Mouse (Mus musculus) ES-E14 (cell line): ENCODE results near the gene Diaph3. TPM values are rescaled to one million over a fixed set of nuclear protein-coding genes. Genes with fewer than 3 reads are reported as not detected.
A peak's percentile ranks its signal among the peaks of the same experiment; 100 is the strongest.

Experiments used
- DNase-seq: peaks from one replicate; pipeline ENCODE4 v3.0.0-alpha.2; 2013; ENCODE audit warnings: low read depth, low spot score
- H3K27ac ChIP-seq: 2 replicates; pipeline ENCODE4 v1.5.1; 2012; ENCODE audit warnings: low read depth, mild to moderate bottlenecking, low read length, moderate library complexity, mixed read lengths; ENCODE audit not compliant: poor library complexity, insufficient read depth, severe bottlenecking
- H3K36me3 ChIP-seq: 2 replicates; pipeline ENCODE4 v1.6.1; 2012; ENCODE audit warnings: mild to moderate bottlenecking, low read length, moderate library complexity, mixed read lengths; ENCODE audit not compliant: control insufficient read depth, poor library complexity, insufficient read depth, severe bottlenecking
- H3K4me1 ChIP-seq, 2 experiments: fragments of 150-350 bp in 1 of 2; sonication (generic) in 1 of 2; 2 replicates each; pipeline ENCODE4 v1.6.1; 2012; ENCODE audit warnings: low read length in 2 of 2, mild to moderate bottlenecking in 1 of 2, mixed read lengths in 1 of 2; ENCODE audit not compliant: control insufficient read depth in 2 of 2, insufficient read depth in 2 of 2, poor library complexity in 1 of 2
- H3K4me3 ChIP-seq, 2 experiments: fragments of 150-350 bp in 1 of 2; sonication (generic) in 1 of 2; 2 replicates each; pipeline ENCODE4 v1.5.1; 2012; ENCODE audit warnings: low read length in 2 of 2, low read depth in 1 of 2, mild to moderate bottlenecking in 1 of 2, mixed read lengths in 1 of 2; ENCODE audit not compliant: insufficient read depth in 1 of 2, poor library complexity in 1 of 2, severe bottlenecking in 1 of 2
- H3K9ac ChIP-seq: 2 replicates; pipeline ENCODE4 v1.6.1; 2012; ENCODE audit warnings: low read depth, mild to moderate bottlenecking, low read length, mixed read lengths; ENCODE audit not compliant: poor library complexity, insufficient read depth, severe bottlenecking
- H3K9me3 ChIP-seq: fragments of 150-350 bp; sonication (generic); 2 replicates; pipeline ENCODE4 v1.6.1; 2012; ENCODE audit warnings: low read depth, mild to moderate bottlenecking, low read length; ENCODE audit not compliant: control insufficient read depth, insufficient read depth
- CHD2 ChIP-seq: IDR thresholded peaks from 2 replicates; pipeline ENCODE4 v1.6.1; 2014; ENCODE audit warnings: mild to moderate bottlenecking, low read depth, low read length, inconsistent platforms
- HCFC1 ChIP-seq: IDR thresholded peaks from 2 replicates; pipeline ENCODE4 v1.6.1; 2012; ENCODE audit warnings: low read length, inconsistent platforms, borderline replicate concordance; ENCODE audit not compliant: insufficient read depth
- MAFK ChIP-seq: IDR thresholded peaks from 2 replicates; pipeline ENCODE4 v1.6.1; 2014; ENCODE audit warnings: mild to moderate bottlenecking, low read depth, low read length, inconsistent platforms; ENCODE audit not compliant: insufficient read depth
- ZC3H11A ChIP-seq: IDR thresholded peaks from 2 replicates; pipeline ENCODE4 v1.6.1; 2012; ENCODE audit warnings: low read depth, mild to moderate bottlenecking, inconsistent platforms, low read length, borderline replicate concordance
- ZNF384 ChIP-seq: IDR thresholded peaks from 2 replicates; pipeline ENCODE4 v1.6.1; 2012; ENCODE audit warnings: low read depth, low read length, inconsistent platforms
- in situ Hi-C, 2 experiments: fragments of 600-800 bp; cut with MboI; formaldehyde crosslinking; loops; one replicate each; pipeline ENCODE4 v1.15.1; 2025; ENCODE audit warnings: low sequenced_read_pairs in 2 of 2, inconsistent platforms in 1 of 2; ENCODE audit not compliant: unreplicated experiment in 2 of 2
- total RNA-seq: library from RNA; depleted of rRNA; stranded (reverse); fragments of 300-350 nt; gene quantifications from 2 replicates; pipeline ENCODE4 v1.2.3, GENCODE M21; 2012

Diaph3 gene
- total RNA-seq, 1 experiment, result 13.1 TPM

- in situ Hi-C loops, result no loop called here
- Histone ChIP-seq H3K36me3 (no peaks in the 10 kb centered on the region), H3K9me3 (no peaks in the 10 kb centered on the region)
Measured at GRCm38 (mm10) chr14:86898898-86899297, 242.1 kb downstream of the Diaph3 start.

GRCm38 (mm10) chr14:86889070-86889804 is 251.8 kb downstream of the Diaph3 start:
- Histone ChIP-seq H3K27ac (no peak overlapping the region), H3K4me3 (no peak overlapping the region), H3K36me3 (no peaks in the 10 kb centered on the region; the same call in 1 of the 2 replicates), H3K9ac (no peak overlapping the region), H3K4me1 (no peaks in the 10 kb centered on the region), H3K9me3 (no peaks in the 10 kb centered on the region)
- in situ Hi-C loops, result no loop called here
- TF ChIP-seq HCFC1 (no peak), MAFK (no peak), ZC3H11A (no peak), ZNF384 (no peak), CHD2 (no peak)
- DNase-seq, result no peak

More at GRCm38 (mm10) chr14:86898898-86899297, 242.1 kb downstream of the Diaph3 start:
- H3K4me3 ChIP-seq, result no peak overlapping the region
- H3K27ac ChIP-seq, result no peak overlapping the region
- H3K9ac ChIP-seq, result no peak overlapping the region
- TF ChIP-seq HCFC1, result no peak
- TF ChIP-seq ZC3H11A, result no peak
- no peak for TF ChIP-seq ZNF384
- TF ChIP-seq CHD2, result no peak
- no peak for TF ChIP-seq MAFK
- DNase-seq, result no peak
- H3K4me1 ChIP-seq, result no peaks in the 10 kb centered on the region

GRCm38 (mm10) chr14:86885417-86886098 is 255.5 kb downstream of the Diaph3 start:
- Histone ChIP-seq H3K4me3 (no peak overlapping the region), H3K36me3 (no peaks in the 10 kb centered on the region), H3K9me3 (no peaks in the 10 kb centered on the region), H3K27ac (no peak overlapping the region), H3K4me1 (no peaks in the 10 kb centered on the region), H3K9ac (no peak overlapping the region)
- no peak for DNase-seq
- in situ Hi-C loops, result no loop called here
- no peak for TF ChIP-seq ZNF384
- no peak for TF ChIP-seq MAFK
- no peak for TF ChIP-seq ZC3H11A
- TF ChIP-seq CHD2, result no peak
- no peak for TF ChIP-seq HCFC1

- Histone ChIP-seq H3K9ac (no peak overlapping the region), H3K4me3 (no peak overlapping the region), H3K9me3 (no peaks in the 10 kb centered on the region), H3K4me1 (no peaks in the 10 kb centered on the region), H3K36me3 (no peaks in the 10 kb centered on the region), H3K27ac (no peak overlapping the region)
- DNase-seq, result peak; percentile 45
- TF ChIP-seq ZC3H11A, result 0 out of 2 replicates have a peak, but pooled peaks have one; percentile 28
- TF ChIP-seq MAFK, result no peak
- in situ Hi-C loops, result no loop called here
Measured at GRCm38 (mm10) chr14:86869536-86869935, 271.5 kb downstream of the Diaph3 start.
